Mouse (Mus musculus) midbrain, embryonic 15.5 days (tissue): ENCODE measurements around the gene Ager. TPM values are rescaled to one million over a fixed set of nuclear protein-coding genes. Genes with fewer than 3 reads are reported as not detected.
A peak's percentile ranks its signal among the peaks of the same experiment; 100 is the strongest.

Experiments used
- ATAC-seq: fragments of 200-750 bp; cut with Nextera tagmentation; replicated peaks from 2 replicates; pipeline ENCODE4 v1.8.0; 2017; ENCODE audit warnings: moderate TSS enrichment
- H3K27ac ChIP-seq: fragments of 300-500 bp; sonication (generic); 2 replicates; pipeline ENCODE4 v1.5.1; 2015; ENCODE audit warnings: mild to moderate bottlenecking, inconsistent platforms
- H3K27me3 ChIP-seq: fragments of 300-500 bp; sonication (generic); replicated peaks from 2 replicates; pipeline ENCODE4 v1.6.1; 2015; ENCODE audit warnings: inconsistent platforms
- H3K36me3 ChIP-seq: fragments of 300-500 bp; sonication (generic); replicated peaks from 2 replicates; pipeline ENCODE4 v1.6.1; 2015; ENCODE audit warnings: inconsistent platforms
- H3K4me1 ChIP-seq: fragments of 300-500 bp; sonication (generic); 2 replicates; pipeline ENCODE4 v1.6.1; 2015; ENCODE audit warnings: inconsistent platforms
- H3K4me2 ChIP-seq: fragments of 300-500 bp; sonication (generic); 2 replicates; pipeline ENCODE4 v1.6.1; 2015; ENCODE audit warnings: inconsistent platforms, mild to moderate bottlenecking, moderate library complexity
- H3K4me3 ChIP-seq: fragments of 300-500 bp; sonication (generic); 2 replicates; pipeline ENCODE4 v1.5.1; 2015; ENCODE audit warnings: mild to moderate bottlenecking, inconsistent platforms
- H3K9ac ChIP-seq: fragments of 300-500 bp; sonication (generic); 2 replicates; pipeline ENCODE4 v1.6.1; 2015; ENCODE audit warnings: mild to moderate bottlenecking, inconsistent platforms
- H3K9me3 ChIP-seq: fragments of 300-500 bp; sonication (generic); 2 replicates; pipeline ENCODE4 v1.6.1; 2016; ENCODE audit warnings: inconsistent platforms
- WGBS: fragments of 180-500 bp; shearing (Covaris S2); methylation state at CpG from one replicate; pipeline ENCODE4 v1.1.7; 2015; ENCODE audit warnings: mixed read lengths; 5-methylcytosine and 5-hydroxymethylcytosine counted together
- polyA plus RNA-seq: library from polyadenylated mRNA; unstranded; fragments of >200 nt; fragmentation: Nextera tagmentation; extraction: Ambion mirVana; gene quantifications from 2 replicates; pipeline ENCODE4 v1.2.1, GENCODE M21; 2015

Gene Ager
- polyA plus RNA-seq, 1 experiment from 2014 or later, result 1.8 TPM

DNA sequence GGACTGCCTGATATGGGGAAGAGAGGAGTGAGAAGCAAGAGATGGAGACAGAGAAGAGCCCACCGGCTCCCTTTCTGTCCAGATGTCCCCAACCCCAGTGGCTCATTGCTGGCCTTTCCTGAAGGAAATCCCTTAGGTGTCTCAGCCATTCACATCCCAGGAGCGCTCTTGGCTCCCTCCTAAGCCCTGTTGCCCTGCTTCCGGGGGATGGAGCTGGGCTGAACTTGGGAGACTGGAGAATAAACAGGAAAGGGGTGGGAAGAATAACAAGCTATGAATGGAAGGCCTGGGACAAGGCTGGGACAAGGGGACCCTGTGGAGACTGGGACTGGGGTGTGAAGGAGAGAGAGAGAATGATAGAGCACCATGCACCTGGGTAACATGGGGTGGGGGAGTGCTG is 32.9 kb upstream of the Ager start:
- 0 out of 2 replicates have a peak overlapping the region, but pooled peaks have one; percentile 21 for H3K27ac ChIP-seq
- 0 out of 2 replicates have a peak overlapping the region, but pooled peaks have one; percentile 12 for H3K4me2 ChIP-seq
- no peak overlapping the region for H3K4me3 ChIP-seq
- ATAC-seq, result no peak
- 0 out of 2 replicates have a peak, but pooled peaks cover 5% of the 10 kb centered on the region for H3K27me3 ChIP-seq
- no peak overlapping the region for H3K9ac ChIP-seq
- H3K4me1 ChIP-seq, result no peaks in the 10 kb centered on the region
- H3K36me3 ChIP-seq, result no peaks in the 10 kb centered on the region
- 64% methylated on average over 3 of the region's 3 CpGs for WGBS
- no peaks in the 10 kb centered on the region for H3K9me3 ChIP-seq

DNA sequence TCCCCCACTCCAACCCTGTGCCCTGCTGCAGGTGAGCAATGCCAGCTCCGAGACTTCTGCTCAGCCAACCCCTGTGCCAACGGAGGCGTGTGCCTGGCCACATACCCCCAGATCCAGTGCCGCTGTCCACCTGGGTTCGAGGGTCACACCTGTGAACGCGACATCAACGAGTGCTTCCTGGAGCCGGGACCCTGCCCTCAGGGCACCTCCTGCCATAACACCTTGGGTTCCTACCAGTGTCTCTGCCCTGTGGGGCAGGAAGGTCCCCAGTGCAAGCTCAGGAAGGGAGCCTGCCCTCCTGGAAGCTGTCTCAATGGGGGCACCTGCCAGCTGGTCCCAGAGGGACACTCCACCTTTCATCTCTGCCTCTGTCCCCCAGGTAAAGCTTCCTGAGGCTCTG is 30.4 kb upstream of the Ager start:
- no peak overlapping the region for H3K4me3 ChIP-seq
- no peak overlapping the region for H3K9ac ChIP-seq
- no peaks in the 10 kb centered on the region for H3K4me1 ChIP-seq
- ATAC-seq, result no peak
- no peak overlapping the region for H3K27ac ChIP-seq
- H3K4me2 ChIP-seq, result no peak overlapping the region
- no peaks in the 10 kb centered on the region for H3K36me3 ChIP-seq
- H3K27me3 ChIP-seq, result 0 out of 2 replicates have a peak, but pooled peaks cover 5% of the 10 kb centered on the region
- WGBS, result 64% methylated on average over 9 of the region's 9 CpGs
- no peaks in the 10 kb centered on the region for H3K9me3 ChIP-seq

DNA sequence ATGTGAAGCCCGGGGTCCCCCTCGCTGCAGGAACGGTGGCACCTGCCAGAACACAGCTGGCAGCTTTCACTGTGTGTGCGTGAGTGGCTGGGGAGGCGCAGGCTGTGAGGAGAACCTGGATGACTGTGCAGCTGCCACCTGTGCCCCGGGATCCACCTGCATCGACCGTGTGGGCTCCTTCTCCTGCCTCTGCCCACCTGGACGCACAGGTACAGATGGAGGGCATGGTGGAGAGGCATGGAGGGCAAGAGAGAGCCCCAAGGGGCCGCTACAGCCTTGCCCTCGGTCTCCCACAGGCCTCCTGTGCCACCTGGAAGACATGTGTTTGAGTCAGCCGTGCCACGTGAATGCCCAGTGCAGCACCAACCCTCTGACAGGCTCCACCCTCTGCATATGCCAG is 29.2 kb upstream of the Ager start:
- Histone ChIP-seq H3K27me3 (0 out of 2 replicates have a peak, but pooled peaks cover 5% of the 10 kb centered on the region), H3K9me3 (no peaks in the 10 kb centered on the region), H3K4me3 (no peak overlapping the region), H3K4me1 (no peaks in the 10 kb centered on the region), H3K27ac (no peak overlapping the region), H3K4me2 (no peak overlapping the region), H3K36me3 (no peaks in the 10 kb centered on the region), H3K9ac (no peak overlapping the region)
- ATAC-seq, result no peak
- WGBS, result 79% methylated on average over 13 of the region's 13 CpGs

DNA sequence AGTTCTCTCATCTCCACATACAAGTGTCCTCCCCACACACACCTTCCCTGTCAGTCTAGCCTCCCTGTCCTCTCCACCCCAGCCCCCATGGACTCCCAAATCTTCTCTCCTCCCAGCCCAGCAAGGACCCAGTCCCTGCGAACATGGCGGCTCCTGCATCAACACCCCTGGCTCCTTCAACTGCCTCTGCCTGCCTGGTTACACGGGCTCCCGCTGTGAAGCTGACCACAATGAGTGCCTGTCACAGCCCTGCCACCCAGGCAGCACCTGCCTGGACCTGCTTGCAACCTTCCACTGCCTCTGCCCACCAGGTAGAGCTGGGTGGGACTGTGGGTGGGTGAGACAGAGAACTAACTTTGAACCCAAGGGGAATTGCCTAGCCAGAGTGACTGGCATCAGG is 27.7 kb upstream of the Ager start:
- H3K27ac ChIP-seq, result no peak overlapping the region
- ATAC-seq, result no peak
- H3K4me1 ChIP-seq, result no peaks in the 10 kb centered on the region
- no peak overlapping the region for H3K9ac ChIP-seq
- H3K4me2 ChIP-seq, result no peak overlapping the region
- 0 out of 2 replicates have a peak, but pooled peaks cover 5% of the 10 kb centered on the region for H3K27me3 ChIP-seq
- no peak overlapping the region for H3K4me3 ChIP-seq
- H3K9me3 ChIP-seq, result no peaks in the 10 kb centered on the region
- WGBS, result 67% methylated on average over 4 of the region's 4 CpGs
- H3K36me3 ChIP-seq, result no peaks in the 10 kb centered on the region

DNA sequence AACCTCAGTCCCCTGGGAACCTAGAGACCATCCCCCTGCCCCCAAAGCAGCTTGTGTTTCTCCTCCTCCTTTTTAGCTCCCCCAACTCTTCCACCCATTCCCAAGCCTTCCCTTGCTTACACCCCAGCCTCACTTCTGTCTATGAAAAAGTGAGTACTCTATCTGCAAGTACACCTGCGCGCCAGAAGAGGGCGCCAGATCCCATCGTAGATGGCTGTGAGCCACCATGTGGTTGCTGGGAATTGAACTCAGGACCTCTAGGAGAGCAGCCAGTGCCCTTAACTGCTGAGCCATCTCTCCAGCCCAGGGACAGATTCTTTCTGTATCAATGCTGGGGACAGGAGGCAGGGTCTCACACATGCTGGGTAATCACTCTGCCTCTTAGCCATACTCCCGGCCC is 25.8 kb upstream of the Ager start:
- WGBS, result 12% methylated on average over 5 of the region's 5 CpGs
- no peaks in the 10 kb centered on the region for H3K36me3 ChIP-seq
- H3K9me3 ChIP-seq, result no peaks in the 10 kb centered on the region
- no peak overlapping the region for H3K4me3 ChIP-seq
- H3K9ac ChIP-seq, result no peak overlapping the region
- ATAC-seq, result no peak
- no peaks in the 10 kb centered on the region for H3K4me1 ChIP-seq
- no peak overlapping the region for H3K27ac ChIP-seq
- H3K27me3 ChIP-seq, result 0 out of 2 replicates have a peak, but pooled peaks cover 5% of the 10 kb centered on the region
- H3K4me2 ChIP-seq, result no peak overlapping the region

DNA sequence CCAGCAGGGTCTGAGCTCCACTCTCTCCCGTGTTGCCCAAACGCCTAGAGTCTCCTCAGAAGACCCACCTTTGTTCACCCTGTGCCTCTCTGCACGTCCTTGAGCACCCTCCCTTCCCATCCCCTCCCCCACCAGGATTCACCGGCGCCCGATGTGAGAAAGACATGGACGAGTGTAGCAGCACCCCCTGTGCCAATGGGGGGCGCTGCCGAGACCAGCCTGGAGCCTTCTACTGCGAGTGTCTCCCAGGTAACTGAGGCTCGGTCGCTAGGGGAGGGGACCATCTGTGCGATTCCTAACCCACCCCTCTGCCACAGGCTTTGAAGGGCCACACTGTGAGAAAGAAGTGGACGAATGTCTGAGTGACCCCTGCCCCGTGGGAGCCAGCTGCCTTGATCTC is 25.3 kb upstream of the Ager start:
- ATAC-seq, result no peak
- Histone ChIP-seq H3K36me3 (no peaks in the 10 kb centered on the region), H3K27me3 (0 out of 2 replicates have a peak, but pooled peaks cover 1% of the 10 kb centered on the region), H3K9ac (no peak overlapping the region), H3K9me3 (no peaks in the 10 kb centered on the region), H3K4me2 (no peak overlapping the region), H3K27ac (no peak overlapping the region), H3K4me3 (no peak overlapping the region), H3K4me1 (no peaks in the 10 kb centered on the region)
- WGBS, result 10% methylated on average over 15 of the region's 15 CpGs

DNA sequence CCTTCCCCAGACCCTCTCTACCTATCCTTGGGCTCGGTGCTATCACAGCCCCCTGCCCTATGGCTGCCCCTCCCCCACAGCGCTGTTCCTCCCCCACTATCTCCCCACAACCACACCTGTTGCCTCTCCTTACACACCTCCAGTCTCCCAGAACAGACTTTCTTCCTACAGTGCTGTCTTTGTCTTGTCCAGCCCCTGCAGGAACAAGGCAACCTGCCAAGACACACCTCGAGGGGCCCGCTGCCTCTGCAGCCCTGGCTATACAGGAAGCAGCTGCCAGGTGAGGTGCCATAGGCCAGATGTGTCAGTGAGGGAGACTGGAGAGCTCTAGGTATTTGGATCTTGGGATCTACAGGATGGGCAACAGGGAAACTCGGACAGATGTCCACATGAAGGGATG is 21.1 kb upstream of the Ager start:
- ATAC-seq, result no peak
- WGBS, result 72% methylated on average over 5 of the region's 5 CpGs
- H3K4me2 ChIP-seq, result no peak overlapping the region
- no peak overlapping the region for H3K27ac ChIP-seq
- H3K27me3 ChIP-seq, result no peaks in the 10 kb centered on the region
- no peak overlapping the region for H3K4me3 ChIP-seq
- no peak overlapping the region for H3K9ac ChIP-seq
- H3K36me3 ChIP-seq, result no peaks in the 10 kb centered on the region
- no peaks in the 10 kb centered on the region for H3K4me1 ChIP-seq
- no peaks in the 10 kb centered on the region for H3K9me3 ChIP-seq

DNA sequence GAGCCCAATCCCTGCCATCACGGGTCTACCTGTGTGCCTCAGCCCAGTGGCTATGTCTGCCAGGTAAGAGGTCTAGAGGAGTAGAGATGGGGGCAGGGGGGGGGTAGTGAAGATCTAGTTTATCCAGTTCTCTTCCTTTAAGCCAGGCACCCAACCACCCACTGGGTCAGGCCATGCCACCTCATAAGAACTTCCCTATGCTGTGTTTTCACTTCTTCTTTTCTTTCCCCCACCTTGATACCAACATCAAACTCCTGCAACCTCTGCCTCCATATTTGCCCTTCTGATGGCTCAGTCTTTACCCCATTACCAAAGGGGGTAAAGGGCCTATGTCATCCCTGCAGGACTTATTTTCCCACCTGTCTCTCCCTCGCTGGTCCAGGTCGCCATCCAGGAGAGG is 19.6 kb upstream of the Ager start:
- no peaks in the 10 kb centered on the region for H3K9me3 ChIP-seq
- ATAC-seq, result no peak
- no peak overlapping the region for H3K4me2 ChIP-seq
- no peak overlapping the region for H3K4me3 ChIP-seq
- no peaks in the 10 kb centered on the region for H3K27me3 ChIP-seq
- no peaks in the 10 kb centered on the region for H3K4me1 ChIP-seq
- no peak overlapping the region for H3K9ac ChIP-seq
- H3K27ac ChIP-seq, result no peak overlapping the region
- WGBS, result 86% methylated on average over 3 of the region's 3 CpGs
- H3K36me3 ChIP-seq, result no peaks in the 10 kb centered on the region

DNA sequence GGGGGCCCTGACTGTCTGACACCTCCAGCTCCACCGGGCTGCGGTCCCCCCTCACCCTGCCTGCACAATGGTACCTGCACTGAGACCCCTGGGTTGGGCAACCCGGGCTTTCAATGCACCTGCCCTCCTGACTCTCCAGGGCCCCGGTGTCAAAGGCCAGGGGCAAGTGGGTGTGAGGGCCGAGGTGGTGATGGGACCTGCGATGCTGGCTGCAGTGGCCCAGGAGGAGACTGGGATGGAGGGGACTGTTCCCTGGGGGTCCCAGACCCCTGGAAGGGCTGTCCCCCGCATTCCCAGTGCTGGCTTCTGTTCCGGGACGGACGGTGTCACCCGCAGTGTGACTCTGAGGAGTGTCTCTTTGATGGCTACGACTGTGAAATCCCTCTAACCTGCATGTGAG is 15.1 kb upstream of the Ager start:
- H3K9ac ChIP-seq, result no peak overlapping the region
- H3K9me3 ChIP-seq, result no peaks in the 10 kb centered on the region
- ATAC-seq, result no peak
- H3K36me3 ChIP-seq, result no peaks in the 10 kb centered on the region
- peaks cover 11% of the 10 kb centered on the region for H3K4me1 ChIP-seq
- H3K27ac ChIP-seq, result no peak overlapping the region
- H3K4me2 ChIP-seq, result no peak overlapping the region
- H3K4me3 ChIP-seq, result no peak overlapping the region
- 86% methylated on average over 12 of the region's 12 CpGs for WGBS
- H3K27me3 ChIP-seq, result no peaks in the 10 kb centered on the region

DNA sequence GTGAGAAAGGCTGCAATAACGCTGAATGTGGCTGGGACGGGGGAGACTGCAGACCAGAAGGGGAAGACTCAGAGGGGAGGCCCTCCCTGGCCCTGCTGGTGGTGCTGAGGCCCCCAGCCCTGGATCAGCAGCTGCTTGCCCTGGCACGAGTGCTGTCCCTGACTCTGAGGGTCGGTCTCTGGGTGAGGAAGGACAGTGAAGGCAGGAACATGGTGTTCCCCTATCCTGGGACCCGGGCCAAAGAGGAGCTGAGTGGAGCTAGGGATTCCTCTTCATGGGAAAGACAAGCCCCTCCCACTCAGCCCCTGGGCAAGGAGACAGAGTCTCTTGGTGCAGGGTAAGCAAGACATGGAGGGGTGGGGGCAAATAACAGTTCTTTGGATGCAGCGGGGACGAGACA is 14.3 kb upstream of the Ager start:
- Histone ChIP-seq H3K27ac (no peak overlapping the region), H3K4me1 (peaks cover 18% of the 10 kb centered on the region), H3K4me2 (no peak overlapping the region), H3K9me3 (no peaks in the 10 kb centered on the region), H3K4me3 (no peak overlapping the region), H3K9ac (no peak overlapping the region), H3K36me3 (no peaks in the 10 kb centered on the region), H3K27me3 (no peaks in the 10 kb centered on the region)
- WGBS, result 54% methylated on average over 7 of the region's 7 CpGs
- ATAC-seq, result no peak

DNA sequence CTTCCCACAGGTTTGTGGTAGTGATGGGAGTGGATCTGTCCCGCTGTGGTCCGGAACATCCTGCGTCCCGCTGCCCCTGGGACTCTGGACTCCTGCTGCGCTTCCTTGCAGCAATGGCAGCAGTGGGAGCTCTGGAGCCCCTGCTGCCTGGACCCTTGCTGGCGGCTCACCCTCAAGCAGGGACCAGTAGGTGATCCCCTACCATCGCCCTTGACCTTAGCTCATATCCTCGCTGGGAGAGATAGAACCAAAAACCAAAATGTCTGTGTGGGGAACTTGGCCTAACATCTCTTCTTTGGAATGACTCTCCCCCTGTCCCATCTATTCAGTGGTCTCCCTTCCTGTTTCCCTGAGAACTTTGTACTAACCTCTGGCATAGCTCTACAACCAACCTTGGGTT is 13.8 kb upstream of the Ager start:
- H3K4me2 ChIP-seq, result no peak overlapping the region
- 85% methylated on average over 8 of the region's 8 CpGs for WGBS

DNA sequence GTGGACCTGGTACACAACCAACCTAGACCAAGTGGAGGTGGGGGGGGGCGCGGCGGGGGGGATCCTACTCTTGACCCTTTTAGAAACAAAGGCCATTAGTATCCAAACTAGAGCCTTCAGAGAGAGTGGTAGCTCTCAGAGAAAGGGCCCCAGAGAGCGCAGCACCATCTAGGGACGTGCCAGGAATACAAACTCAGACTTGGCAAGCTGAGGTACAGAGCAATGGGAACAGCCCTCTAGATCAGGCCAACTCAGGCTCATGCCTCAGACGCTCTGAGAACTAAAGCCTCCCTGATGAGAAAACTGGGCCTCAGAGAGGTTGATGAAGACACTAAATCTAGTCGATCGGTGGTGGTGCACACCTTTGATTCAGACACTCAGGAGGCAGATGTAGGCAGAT is 12.5 kb upstream of the Ager start:
- Histone ChIP-seq H3K4me2 (no peak overlapping the region), H3K27ac (peak overlapping the region; percentile 100; the same call in 1 of the 2 replicates), H3K9me3 (no peaks in the 10 kb centered on the region), H3K9ac (no peak overlapping the region), H3K27me3 (no peaks in the 10 kb centered on the region), H3K4me1 (peaks cover 28% of the 10 kb centered on the region), H3K36me3 (no peaks in the 10 kb centered on the region), H3K4me3 (no peak overlapping the region)
- 90% methylated on average over 8 of the region's 8 CpGs for WGBS
- no peak for ATAC-seq

More for the DNA sequence above, 13.8 kb upstream of the Ager start:
- Histone ChIP-seq H3K36me3 (no peaks in the 10 kb centered on the region), H3K4me1 (peaks cover 21% of the 10 kb centered on the region), H3K9ac (no peak overlapping the region), H3K27me3 (no peaks in the 10 kb centered on the region), H3K9me3 (no peaks in the 10 kb centered on the region), H3K4me3 (no peak overlapping the region), H3K27ac (no peak overlapping the region)
- ATAC-seq, result no peak

DNA sequence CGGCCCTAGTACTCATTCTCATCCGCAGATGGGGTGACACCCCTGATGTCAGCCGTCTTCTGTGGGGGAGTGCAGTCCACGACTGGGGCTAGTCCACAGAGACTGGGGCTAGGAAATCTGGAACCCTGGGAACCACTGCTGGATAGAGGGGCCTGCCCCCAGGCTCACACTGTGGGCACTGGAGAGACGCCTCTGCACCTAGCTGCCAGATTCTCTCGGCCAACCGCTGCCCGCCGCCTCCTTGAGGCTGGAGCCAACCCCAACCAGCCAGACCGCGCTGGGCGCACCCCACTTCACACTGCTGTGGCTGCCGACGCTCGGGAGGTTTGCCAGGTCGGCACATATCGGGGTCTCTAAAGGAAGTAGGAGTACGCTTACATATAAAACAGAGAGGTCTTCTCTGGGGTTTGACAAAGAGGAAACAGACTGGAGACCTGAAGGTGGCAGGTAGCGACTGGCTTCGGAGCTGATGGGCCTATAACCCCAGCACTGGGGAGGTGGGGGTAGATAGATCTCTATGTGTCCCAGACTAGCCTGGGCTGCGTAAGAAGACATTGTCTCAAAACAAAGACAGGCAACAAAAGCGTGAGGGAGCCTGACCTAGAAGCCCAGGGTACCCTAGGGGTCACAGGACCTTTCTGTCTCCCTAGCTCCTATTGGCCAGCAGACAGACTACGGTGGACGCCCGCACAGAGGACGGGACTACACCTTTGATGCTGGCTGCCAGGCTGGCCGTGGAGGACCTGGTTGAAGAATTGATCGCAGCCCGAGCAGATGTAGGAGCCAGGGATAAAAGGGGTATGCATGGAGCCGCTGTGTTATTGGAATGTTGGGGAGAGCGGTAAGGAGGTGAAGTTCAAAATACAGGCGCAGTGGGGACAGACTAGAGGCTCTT is 11.5 kb upstream of the Ager start:
- Histone ChIP-seq H3K27me3 (no peaks in the 10 kb centered on the region), H3K36me3 (no peaks in the 10 kb centered on the region), H3K4me1 (peaks cover 38% of the 10 kb centered on the region), H3K9ac (peak overlapping the region; percentile 86), H3K4me3 (peak overlapping the region; percentile 78), H3K27ac (peak overlapping the region; percentile 100), H3K9me3 (no peaks in the 10 kb centered on the region), H3K4me2 (peak overlapping the region; percentile 87)
- WGBS, result 10% methylated on average over 32 of the region's 32 CpGs
- peak; percentile 16 for ATAC-seq
